Mouse (Mus musculus): ENCODE measurements around the gene Msantd2.

- TF ChIP-seq CTCF (conservative IDR thresholded peaks at IDR 0.05; ENCODE audit: low read length) (no peak), POU5F1 (IDR thresholded peaks at IDR 0.05; ENCODE audit: borderline replicate concordance, low read length) (no peak), NANOG (IDR thresholded peaks at IDR 0.05; ENCODE audit: borderline replicate concordance, low read length) (no peak)
Observed at GRCm38 (mm10) chr9:37488041-37488440, 1.1 kb upstream of the Msantd2 start.

Measured in E14TG2a.4 (cell line).